Mouse (Mus musculus) megakaryocyte, embryonic 14.5 days (primary cell): Measurements from ENCODE around the gene Fam149b.

Experiments used
- FLI1 ChIP-seq: IDR thresholded peaks from 2 replicates; pipeline ENCODE4 v1.6.1; 2012; ENCODE audit warnings: low read length, inconsistent platforms, mixed read lengths
- GATA1 ChIP-seq: IDR thresholded peaks from 3 replicates; pipeline ENCODE4 v1.6.1; 2012; ENCODE audit warnings: mixed read lengths, low read length, inconsistent platforms, borderline replicate concordance

DNA sequence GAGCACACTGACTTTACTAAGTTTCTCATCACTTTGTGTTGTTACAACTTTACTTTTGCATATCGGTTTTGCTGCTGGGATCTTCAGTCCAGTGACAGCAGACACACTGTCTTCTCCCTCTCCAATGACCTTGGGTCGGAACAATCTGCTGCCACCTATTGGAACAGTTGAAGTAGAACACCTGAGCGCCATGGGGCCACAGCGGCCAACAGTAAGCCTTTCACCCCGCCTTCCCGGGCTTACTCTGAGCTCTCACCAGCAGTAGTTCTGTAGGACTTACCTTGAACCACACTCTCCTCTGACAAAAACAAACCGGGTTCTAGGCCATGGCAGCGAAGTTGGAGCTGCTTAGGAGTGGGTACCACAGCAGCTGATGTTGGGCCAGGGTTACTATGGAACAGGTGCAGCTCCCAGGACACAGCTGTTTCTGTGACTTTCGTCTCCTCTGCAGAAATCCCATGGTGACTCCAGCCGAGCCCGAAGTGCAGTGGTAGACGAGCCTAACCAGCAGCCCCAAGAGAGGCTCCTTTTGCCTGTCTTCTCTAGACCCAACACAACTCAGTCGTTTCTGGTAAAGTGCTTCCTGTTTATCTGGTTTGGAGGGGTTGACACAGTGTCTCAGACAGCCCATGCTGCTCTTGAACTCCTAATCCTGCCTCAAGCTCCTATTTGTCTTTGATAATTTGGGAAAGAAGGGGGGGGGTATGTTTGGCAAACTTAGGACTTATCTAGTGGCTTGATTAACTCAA lies 30.5 kb downstream of the Fam149b start:
- TF ChIP-seq GATA1 (no peak), FLI1 (no peak)
